Mouse (Mus musculus) forebrain, embryonic 14.5 days (tissue): ENCODE measurements around the gene Sipa1l3. TPM values are rescaled to one million over a fixed set of nuclear protein-coding genes. Genes with fewer than 3 reads are reported as not detected.

Experiments
- ATAC-seq: fragments of 200-750 bp; cut with Nextera tagmentation; 2 replicates; pipeline ENCODE4 v1.8.0; 2017; ENCODE audit warnings: mild to moderate bottlenecking, moderate library complexity
- DNase-seq: peaks from one replicate; pipeline ENCODE4 v3.0.0-alpha.2; 2015; ENCODE audit warnings: low spot score
- H3K27ac ChIP-seq: fragments of 300-500 bp; sonication (generic); 2 replicates; pipeline ENCODE4 v1.5.1; 2014; ENCODE audit warnings: low read depth, mild to moderate bottlenecking, control low read depth, low read length, moderate library complexity
- H3K27me3 ChIP-seq: fragments of 300-500 bp; sonication (generic); replicated peaks from 2 replicates; pipeline ENCODE4 v1.6.1; 2014; ENCODE audit warnings: low read length, control low read depth, mixed read lengths; ENCODE audit not compliant: control insufficient read depth, insufficient read depth
- H3K36me3 ChIP-seq: fragments of 300-500 bp; sonication (generic); 2 replicates; pipeline ENCODE4 v1.6.1; 2014; ENCODE audit warnings: low read length, control low read depth; ENCODE audit not compliant: control insufficient read depth, insufficient read depth
- H3K4me1 ChIP-seq: fragments of 300-500 bp; sonication (generic); 2 replicates; pipeline ENCODE4 v1.6.1; 2014; ENCODE audit warnings: antibody characterized with exemption, low read length, control low read depth; ENCODE audit not compliant: control insufficient read depth, insufficient read depth
- H3K4me2 ChIP-seq: fragments of 300-500 bp; sonication (generic); 2 replicates; pipeline ENCODE4 v1.6.1; 2014; ENCODE audit warnings: mild to moderate bottlenecking, control low read depth, low read length
- H3K4me3 ChIP-seq: fragments of 300-500 bp; sonication (generic); 2 replicates; pipeline ENCODE4 v1.5.1; 2014; ENCODE audit warnings: low read depth, low read length, control low read depth
- H3K9ac ChIP-seq: fragments of 300-500 bp; sonication (generic); 2 replicates; pipeline ENCODE4 v1.6.1; 2014; ENCODE audit warnings: mild to moderate bottlenecking, low read length, control low read depth, moderate library complexity
- H3K9me3 ChIP-seq: fragments of 300-500 bp; sonication (generic); replicated peaks from 2 replicates; pipeline ENCODE4 v1.6.1; 2016; ENCODE audit warnings: low read length, control low read depth, mixed read lengths; ENCODE audit not compliant: control insufficient read depth
- WGBS: fragments of 180-500 bp; shearing (Covaris S2); extraction: QIAGEN DNeasy Blood & Tissue Kit; methylation state at CpG from one replicate; pipeline ENCODE4 v1.1.7; 2014; 5-methylcytosine and 5-hydroxymethylcytosine counted together
- polyA plus RNA-seq: library from polyadenylated mRNA; unstranded; fragments of >200 nt; fragmentation: Nextera tagmentation; extraction: Ambion mirVana; gene quantifications from 2 replicates; pipeline ENCODE4 v1.2.1, GENCODE M21; 2014

Gene Sipa1l3
- polyA plus RNA-seq, 1 experiment from 2014 or later: 6.2 TPM

DNA sequence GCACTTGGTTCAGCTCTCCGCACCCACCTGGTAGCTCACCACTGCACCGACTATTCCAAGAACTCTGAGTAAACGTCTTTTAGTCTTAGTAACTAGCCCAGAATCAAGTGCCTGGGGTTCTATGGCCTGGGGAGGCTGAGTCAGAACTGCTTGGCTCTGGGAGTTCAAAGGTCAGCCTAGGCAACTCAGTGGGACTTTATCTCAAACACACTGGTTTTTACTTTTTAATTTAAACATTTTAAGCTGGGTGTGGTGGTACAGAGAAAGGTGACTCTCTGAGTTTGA lies 27.0 kb downstream of the Sipa1l3 start:
- Histone ChIP-seq H3K9me3 (no peaks in the 10 kb centered on the region), H3K4me3 (no peak overlapping the region), H3K36me3 (no peaks in the 10 kb centered on the region), H3K4me1 (peaks cover 12% of the 10 kb centered on the region), H3K27me3 (no peaks in the 10 kb centered on the region), H3K9ac (no peak overlapping the region), H3K4me2 (no peak overlapping the region), H3K27ac (no peak overlapping the region)
- WGBS: 52% methylated on average over 3 of the region's 3 CpGs
- no peak for ATAC-seq
- no peak for DNase-seq

DNA sequence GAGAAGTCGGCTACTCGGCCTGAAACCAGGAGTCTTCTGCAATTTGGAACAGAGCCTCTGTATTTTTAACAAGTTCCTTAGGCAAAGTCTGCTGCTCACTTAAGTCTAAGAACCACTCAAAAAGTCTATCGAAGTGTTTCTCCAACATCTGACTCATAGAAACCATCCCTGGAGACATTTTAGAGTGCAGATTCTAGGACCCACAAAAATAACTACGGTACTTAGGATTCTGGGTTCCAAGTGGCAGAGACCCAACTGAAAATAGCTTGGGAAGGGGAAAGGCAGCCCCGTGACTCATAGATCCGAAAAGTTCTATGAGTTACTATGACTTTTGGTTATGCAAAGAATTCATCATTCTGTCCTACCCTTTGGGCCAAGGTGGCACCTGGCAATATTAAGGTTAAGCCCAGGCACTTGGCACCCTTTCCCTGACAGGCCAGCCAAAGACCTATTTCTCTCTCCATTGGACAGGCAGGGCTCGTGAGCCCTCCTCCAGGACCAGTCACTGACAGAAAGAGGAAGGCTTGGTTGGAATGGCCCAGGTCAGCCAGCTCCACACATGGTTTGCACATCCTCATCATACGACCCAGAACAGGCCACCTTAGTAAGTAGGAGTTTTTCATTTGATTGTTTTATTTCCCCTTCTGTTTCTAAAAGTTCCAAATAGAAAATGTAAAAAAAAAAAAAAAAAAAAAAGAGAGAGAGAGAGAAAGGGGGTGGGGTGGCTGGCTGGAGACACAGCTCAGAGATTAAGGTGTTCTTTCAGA lies 27.6 kb downstream of the Sipa1l3 start:
- Histone ChIP-seq H3K4me3 (no peak overlapping the region), H3K36me3 (no peaks in the 10 kb centered on the region), H3K27ac (no peak overlapping the region), H3K9ac (no peak overlapping the region), H3K4me2 (no peak overlapping the region), H3K9me3 (no peaks in the 10 kb centered on the region), H3K27me3 (no peaks in the 10 kb centered on the region), H3K4me1 (peaks cover 9% of the 10 kb centered on the region)
- 82% methylated on average over 8 of the region's 8 CpGs for WGBS
- no peak for DNase-seq
- no peak for ATAC-seq

DNA sequence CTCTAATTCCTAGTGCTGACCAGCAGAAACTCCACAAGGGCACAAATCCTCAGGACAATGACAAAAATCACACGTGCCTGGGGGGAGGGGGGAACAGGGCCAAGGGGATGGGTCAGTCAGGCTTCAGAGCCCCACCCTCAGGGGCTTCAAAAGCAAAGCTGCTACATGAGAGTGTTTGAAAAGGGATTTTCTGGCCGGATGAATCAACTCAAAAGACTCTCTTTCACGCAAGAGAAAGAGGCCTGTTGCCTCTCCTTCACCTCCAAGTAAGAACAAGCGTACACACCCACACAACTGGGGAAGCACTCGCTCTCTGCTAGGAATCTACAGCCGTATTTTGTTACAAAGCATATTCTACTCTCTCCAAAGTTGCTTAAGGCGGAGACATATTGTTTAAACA lies 28.6 kb downstream of the Sipa1l3 start:
- peak; percentile 62 for DNase-seq
- no peak overlapping the region; the same call in 1 of the 2 replicates for H3K27ac ChIP-seq
- no peaks in the 10 kb centered on the region for H3K36me3 ChIP-seq

GRCm38 (mm10) chr7:29489364-29489763 lies 29.1 kb downstream of the Sipa1l3 start:
- no peaks in the 10 kb centered on the region for H3K9me3 ChIP-seq
- H3K27me3 ChIP-seq: no peaks in the 10 kb centered on the region
- ATAC-seq (peak; percentile 37; the same call in 1 of the 2 replicates), DNase-seq (no peak)
- H3K4me3 ChIP-seq: no peak overlapping the region
- no peak overlapping the region for H3K4me2 ChIP-seq
- no peak overlapping the region for H3K27ac ChIP-seq
- WGBS: 9% methylated on average over 3 of the region's 3 CpGs
- H3K9ac ChIP-seq: no peak overlapping the region
- no peaks in the 10 kb centered on the region for H3K36me3 ChIP-seq
- H3K4me1 ChIP-seq: peaks cover 9% of the 10 kb centered on the region

More for the DNA sequence above, 28.6 kb downstream of the Sipa1l3 start:
- H3K27me3 ChIP-seq: no peaks in the 10 kb centered on the region
- H3K9ac ChIP-seq: no peak overlapping the region
- H3K9me3 ChIP-seq: no peaks in the 10 kb centered on the region
- H3K4me1 ChIP-seq: peaks cover 9% of the 10 kb centered on the region
- H3K4me2 ChIP-seq: no peak overlapping the region; the same call in 1 of the 2 replicates
- ATAC-seq: peak; percentile 52; the same call in 1 of the 2 replicates
- 3% methylated on average over 7 of the region's 7 CpGs for whole genome bisulfite sequencing
- no peak overlapping the region for H3K4me3 ChIP-seq

DNA sequence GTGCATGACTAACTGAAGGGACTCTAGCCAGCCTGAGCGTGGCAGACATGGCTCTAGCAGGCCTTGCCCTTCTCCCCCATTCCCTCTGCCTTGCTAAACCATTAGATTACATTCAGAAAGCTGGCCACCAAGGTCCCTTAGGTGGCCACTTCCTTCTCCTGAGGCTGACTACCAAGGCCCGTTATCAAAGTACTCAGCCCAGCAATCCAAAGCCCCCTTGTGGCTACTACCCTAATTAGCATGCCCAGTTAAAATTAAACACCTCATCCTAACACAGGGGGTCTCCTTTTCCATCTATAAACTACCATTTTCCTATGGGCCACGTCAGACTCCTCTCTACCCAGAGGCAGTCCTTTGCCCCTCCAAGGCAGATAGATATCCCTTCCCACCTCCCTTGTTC lies 31.7 kb downstream of the Sipa1l3 start:
- Histone ChIP-seq H3K36me3 (no peaks in the 10 kb centered on the region), H3K9me3 (no peaks in the 10 kb centered on the region), H3K4me2 (no peak overlapping the region), H3K9ac (no peak overlapping the region), H3K27ac (no peak overlapping the region), H3K4me3 (no peak overlapping the region), H3K27me3 (no peaks in the 10 kb centered on the region), H3K4me1 (peaks cover 14% of the 10 kb centered on the region)
- WGBS: 76% methylated on average over 3 of the region's 3 CpGs
- DNase-seq (no peak), ATAC-seq (no peak)

DNA sequence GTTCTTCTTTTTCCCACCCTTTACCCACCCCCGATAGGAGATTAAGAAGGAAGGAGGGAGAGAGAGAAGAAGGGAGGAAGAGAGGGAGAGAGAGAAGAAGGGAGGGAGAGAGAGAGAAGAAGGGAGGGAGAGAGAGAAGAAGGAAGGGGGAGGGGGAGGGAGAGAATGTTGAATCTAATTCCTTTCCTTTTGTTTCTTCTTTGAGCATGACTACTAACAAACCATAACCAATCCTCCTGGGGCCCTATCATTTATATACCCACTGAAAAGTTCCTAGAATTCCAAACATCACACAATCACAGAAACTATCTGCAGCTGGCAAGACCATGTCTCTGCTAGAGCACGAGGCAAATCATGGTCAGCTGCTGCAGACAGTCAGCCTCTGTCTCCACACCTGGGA lies 32.7 kb downstream of the Sipa1l3 start:
- no peak overlapping the region for H3K4me2 ChIP-seq
- no peaks in the 10 kb centered on the region for H3K36me3 ChIP-seq
- ATAC-seq (no peak), DNase-seq (no peak)
- WGBS: 79% methylated on average over 2 of the region's 2 CpGs
- no peak overlapping the region for H3K4me3 ChIP-seq
- H3K4me1 ChIP-seq: peaks cover 20% of the 10 kb centered on the region
- H3K9ac ChIP-seq: no peak overlapping the region
- no peak overlapping the region for H3K27ac ChIP-seq
- no peaks in the 10 kb centered on the region for H3K9me3 ChIP-seq
- H3K27me3 ChIP-seq: no peaks in the 10 kb centered on the region

- no peak for ATAC-seq
- no peaks in the 10 kb centered on the region for H3K9me3 ChIP-seq
- DNase-seq: no peak
- no peaks in the 10 kb centered on the region for H3K27me3 ChIP-seq
- H3K9ac ChIP-seq: no peak overlapping the region
- H3K27ac ChIP-seq: no peak overlapping the region
- H3K4me2 ChIP-seq: no peak overlapping the region
- H3K4me1 ChIP-seq: peaks cover 18% of the 10 kb centered on the region
- no peak overlapping the region for H3K4me3 ChIP-seq
- no peaks in the 10 kb centered on the region for H3K36me3 ChIP-seq
- WGBS: 69% methylated on average over 4 of the region's 4 CpGs
These were observed 34.9 kb downstream of the Sipa1l3 start for GRCm38 (mm10) chr7:29483556-29483955.

GRCm38 (mm10) chr7:29481345-29482155 lies 36.9 kb downstream of the Sipa1l3 start:
- Histone ChIP-seq H3K4me3 (no peak overlapping the region), H3K9me3 (no peaks in the 10 kb centered on the region), H3K36me3 (no peaks in the 10 kb centered on the region), H3K9ac (no peak overlapping the region), H3K27ac (peak overlapping the region; percentile 23; the same call in 1 of the 2 replicates), H3K27me3 (no peaks in the 10 kb centered on the region), H3K4me2 (no peak overlapping the region), H3K4me1 (peaks cover 18% of the 10 kb centered on the region)
- ATAC-seq (peak; percentile 34), DNase-seq (peak; percentile 37)
- WGBS: 20% methylated on average over 15 of the region's 15 CpGs
